Mouse (Mus musculus) forebrain, embryonic 14.5 days (tissue): ENCODE results near the gene Elovl2. TPM values are rescaled to one million over a fixed set of nuclear protein-coding genes. Genes with fewer than 3 reads are reported as not detected.
A peak's percentile ranks its signal among the peaks of the same experiment; 100 is the strongest.

Experiments
- ATAC-seq: fragments of 200-750 bp; cut with Nextera tagmentation; 2 replicates; pipeline ENCODE4 v1.8.0; 2017; ENCODE audit warnings: mild to moderate bottlenecking, moderate library complexity
- DNase-seq: peaks from one replicate; pipeline ENCODE4 v3.0.0-alpha.2; 2015; ENCODE audit warnings: low spot score
- H3K27ac ChIP-seq: fragments of 300-500 bp; sonication (generic); 2 replicates; pipeline ENCODE4 v1.5.1; 2014; ENCODE audit warnings: low read depth, mild to moderate bottlenecking, control low read depth, low read length, moderate library complexity
- H3K27me3 ChIP-seq: fragments of 300-500 bp; sonication (generic); replicated peaks from 2 replicates; pipeline ENCODE4 v1.6.1; 2014; ENCODE audit warnings: low read length, control low read depth, mixed read lengths; ENCODE audit not compliant: control insufficient read depth, insufficient read depth
- H3K36me3 ChIP-seq: fragments of 300-500 bp; sonication (generic); 2 replicates; pipeline ENCODE4 v1.6.1; 2014; ENCODE audit warnings: low read length, control low read depth; ENCODE audit not compliant: control insufficient read depth, insufficient read depth
- H3K4me1 ChIP-seq: fragments of 300-500 bp; sonication (generic); 2 replicates; pipeline ENCODE4 v1.6.1; 2014; ENCODE audit warnings: antibody characterized with exemption, low read length, control low read depth; ENCODE audit not compliant: control insufficient read depth, insufficient read depth
- H3K4me2 ChIP-seq: fragments of 300-500 bp; sonication (generic); 2 replicates; pipeline ENCODE4 v1.6.1; 2014; ENCODE audit warnings: mild to moderate bottlenecking, control low read depth, low read length
- H3K4me3 ChIP-seq: fragments of 300-500 bp; sonication (generic); 2 replicates; pipeline ENCODE4 v1.5.1; 2014; ENCODE audit warnings: low read depth, low read length, control low read depth
- H3K9ac ChIP-seq: fragments of 300-500 bp; sonication (generic); 2 replicates; pipeline ENCODE4 v1.6.1; 2014; ENCODE audit warnings: mild to moderate bottlenecking, low read length, control low read depth, moderate library complexity
- H3K9me3 ChIP-seq: fragments of 300-500 bp; sonication (generic); replicated peaks from 2 replicates; pipeline ENCODE4 v1.6.1; 2016; ENCODE audit warnings: low read length, control low read depth, mixed read lengths; ENCODE audit not compliant: control insufficient read depth
- WGBS: fragments of 180-500 bp; shearing (Covaris S2); extraction: QIAGEN DNeasy Blood & Tissue Kit; methylation state at CpG from one replicate; pipeline ENCODE4 v1.1.7; 2014; 5-methylcytosine and 5-hydroxymethylcytosine counted together
- polyA plus RNA-seq: library from polyadenylated mRNA; unstranded; fragments of >200 nt; fragmentation: Nextera tagmentation; extraction: Ambion mirVana; gene quantifications from 2 replicates; pipeline ENCODE4 v1.2.1, GENCODE M21; 2014

The Elovl2 gene
- polyA plus RNA-seq, 1 experiment from 2014 or later, result 41.8 TPM

GRCm38 (mm10) chr13:41238035-41238804 lies 18.0 kb upstream of the Elovl2 start:
- H3K27me3 ChIP-seq, result no peaks in the 10 kb centered on the region
- peak; percentile 34; the same call in 1 of the 2 replicates for ATAC-seq
- no peak overlapping the region for H3K4me3 ChIP-seq
- 79% methylated on average over 10 of the region's 10 CpGs for WGBS
- H3K27ac ChIP-seq, result no peak overlapping the region
- H3K4me1 ChIP-seq, result no peaks in the 10 kb centered on the region
- no peaks in the 10 kb centered on the region for H3K9me3 ChIP-seq
- no peak overlapping the region for H3K9ac ChIP-seq
- H3K36me3 ChIP-seq, result no peaks in the 10 kb centered on the region
- no peak overlapping the region for H3K4me2 ChIP-seq
- DNase-seq, result no peak

GRCm38 (mm10) chr13:41235845-41236741 lies 15.9 kb upstream of the Elovl2 start:
- Histone ChIP-seq H3K36me3 (no peaks in the 10 kb centered on the region), H3K27ac (no peak overlapping the region), H3K9me3 (no peaks in the 10 kb centered on the region), H3K4me2 (no peak overlapping the region), H3K4me3 (no peak overlapping the region), H3K9ac (no peak overlapping the region), H3K27me3 (no peaks in the 10 kb centered on the region), H3K4me1 (no peaks in the 10 kb centered on the region)
- DNase-seq (no peak), ATAC-seq (no peak)
- WGBS, result 81% methylated on average over 13 of the region's 13 CpGs

GRCm38 (mm10) chr13:41235181-41235580 lies 15.0 kb upstream of the Elovl2 start:
- no peak for DNase-seq
- Histone ChIP-seq H3K36me3 (no peaks in the 10 kb centered on the region), H3K4me2 (no peak overlapping the region), H3K27ac (no peak overlapping the region), H3K4me1 (no peaks in the 10 kb centered on the region), H3K9ac (no peak overlapping the region), H3K9me3 (no peaks in the 10 kb centered on the region), H3K27me3 (no peaks in the 10 kb centered on the region), H3K4me3 (no peak overlapping the region)
- ATAC-seq, result no peak
- 84% methylated on average over 6 of the region's 6 CpGs for WGBS

- H3K27ac ChIP-seq, result no peak overlapping the region
- no peaks in the 10 kb centered on the region for H3K4me1 ChIP-seq
- H3K4me3 ChIP-seq, result no peak overlapping the region
- 88% methylated on average over 7 of the region's 7 CpGs for WGBS
- ATAC-seq (no peak), DNase-seq (no peak)
- H3K27me3 ChIP-seq, result no peaks in the 10 kb centered on the region
- H3K9me3 ChIP-seq, result no peaks in the 10 kb centered on the region
- no peak overlapping the region for H3K9ac ChIP-seq
- no peak overlapping the region for H3K4me2 ChIP-seq
- H3K36me3 ChIP-seq, result no peaks in the 10 kb centered on the region
Observed at GRCm38 (mm10) chr13:41233241-41233640, 13.0 kb upstream of the Elovl2 start.

- H3K9ac ChIP-seq, result no peak overlapping the region
- no peak overlapping the region for H3K4me2 ChIP-seq
- H3K9me3 ChIP-seq, result no peaks in the 10 kb centered on the region
- no peak overlapping the region for H3K27ac ChIP-seq
- 92% methylated on average over 15 of the region's 15 CpGs for WGBS
- no peak for DNase-seq
- no peaks in the 10 kb centered on the region for H3K36me3 ChIP-seq
- no peaks in the 10 kb centered on the region for H3K27me3 ChIP-seq
- no peak overlapping the region for H3K4me3 ChIP-seq
- peak; percentile 42; the same call in 1 of the 2 replicates for ATAC-seq
- no peaks in the 10 kb centered on the region for H3K4me1 ChIP-seq
Observed at GRCm38 (mm10) chr13:41232209-41232608, 12.0 kb upstream of the Elovl2 start.

GRCm38 (mm10) chr13:41231389-41231983 lies 11.3 kb upstream of the Elovl2 start:
- Histone ChIP-seq H3K4me1 (no peaks in the 10 kb centered on the region), H3K27ac (no peak overlapping the region), H3K4me3 (no peak overlapping the region), H3K9me3 (no peaks in the 10 kb centered on the region), H3K27me3 (no peaks in the 10 kb centered on the region), H3K36me3 (no peaks in the 10 kb centered on the region), H3K9ac (no peak overlapping the region), H3K4me2 (no peak overlapping the region)
- ATAC-seq, result peak; percentile 88
- 40% methylated on average over 12 of the region's 12 CpGs for WGBS
- peak; percentile 94 for DNase-seq

GRCm38 (mm10) chr13:41230256-41230655 lies 10.1 kb upstream of the Elovl2 start:
- Histone ChIP-seq H3K4me1 (no peaks in the 10 kb centered on the region), H3K36me3 (no peaks in the 10 kb centered on the region), H3K9ac (no peak overlapping the region), H3K9me3 (no peaks in the 10 kb centered on the region), H3K4me3 (no peak overlapping the region), H3K4me2 (no peak overlapping the region), H3K27me3 (no peaks in the 10 kb centered on the region), H3K27ac (no peak overlapping the region)
- 91% methylated on average over 5 of the region's 5 CpGs for WGBS
- ATAC-seq (no peak), DNase-seq (no peak)

- DNase-seq (no peak), ATAC-seq (no peak)
- Histone ChIP-seq H3K9ac (no peak overlapping the region), H3K27me3 (no peaks in the 10 kb centered on the region), H3K4me3 (no peak overlapping the region), H3K27ac (no peak overlapping the region), H3K4me1 (no peaks in the 10 kb centered on the region), H3K4me2 (no peak overlapping the region), H3K36me3 (no peaks in the 10 kb centered on the region), H3K9me3 (no peaks in the 10 kb centered on the region)
- WGBS, result 91% methylated on average over 5 of the region's 5 CpGs
Observed at GRCm38 (mm10) chr13:41228060-41228459, 7.9 kb upstream of the Elovl2 start.
